Mouse (Mus musculus) c-Kit-positive CD71-positive TER-119-positive erythroid progenitor cells, embryonic 14.5 days (primary cell): Measurements from ENCODE around the gene Frrs1.

Experiments
- DNase-seq: peaks from one replicate; pipeline ENCODE4 v3.0.0-alpha.2; 2013; ENCODE audit warnings: low spot score

Frrs1 gene

GRCm38 (mm10) chr3:116848099-116848498 is 11.2 kb upstream of the Frrs1 start:
- no peak for DNase-seq

- no peak for DNase-seq
Observed at GRCm38 (mm10) chr3:116848936-116849335, 10.3 kb upstream of the Frrs1 start.

- DNase-seq = no peak
Observed at GRCm38 (mm10) chr3:116850376-116850775, 8.9 kb upstream of the Frrs1 start.

GRCm38 (mm10) chr3:116852421-116852820 is 6.8 kb upstream of the Frrs1 start:
- no peak for DNase-seq

- no peak for DNase-seq
Observed at GRCm38 (mm10) chr3:116857611-116858010, 1.7 kb upstream of the Frrs1 start.

- no peak for DNase-seq
Observed at GRCm38 (mm10) chr3:116859752-116860151, 488 bp downstream of the Frrs1 start.

- DNase-seq = peak; percentile 23
Observed at GRCm38 (mm10) chr3:116860333-116861222, 1.3 kb downstream of the Frrs1 start.

GRCm38 (mm10) chr3:116861223-116861539 is 1.9 kb downstream of the Frrs1 start:
- DNase-seq = no peak

GRCm38 (mm10) chr3:116861540-116862067 is 2.3 kb downstream of the Frrs1 start:
- peak; percentile 67 for DNase-seq

GRCm38 (mm10) chr3:116862621-116863020 is 3.4 kb downstream of the Frrs1 start:
- peak; percentile 29 for DNase-seq

GRCm38 (mm10) chr3:116864421-116864820 is 5.2 kb downstream of the Frrs1 start:
- DNase-seq = peak; percentile 13

GRCm38 (mm10) chr3:116865199-116865636 is 6.0 kb downstream of the Frrs1 start:
- DNase-seq = peak; percentile 28

- no peak for DNase-seq
Observed at GRCm38 (mm10) chr3:116870372-116870771, 11.1 kb downstream of the Frrs1 start.

- DNase-seq = no peak
Observed at GRCm38 (mm10) chr3:116882221-116882960, 23.1 kb downstream of the Frrs1 start.

GRCm38 (mm10) chr3:116884941-116885340 is 25.7 kb downstream of the Frrs1 start:
- DNase-seq = no peak

GRCm38 (mm10) chr3:116889358-116889757 is 30.1 kb downstream of the Frrs1 start:
- no peak for DNase-seq

GRCm38 (mm10) chr3:116890576-116890975 is 31.3 kb downstream of the Frrs1 start:
- DNase-seq = no peak

- DNase-seq = no peak
Observed at GRCm38 (mm10) chr3:116891436-116892205, 32.4 kb downstream of the Frrs1 start.

- no peak for DNase-seq
Observed at GRCm38 (mm10) chr3:116892206-116892563, 32.9 kb downstream of the Frrs1 start.

GRCm38 (mm10) chr3:116892872-116893271 is 33.6 kb downstream of the Frrs1 start:
- DNase-seq = no peak

GRCm38 (mm10) chr3:116904158-116904557 is 44.9 kb downstream of the Frrs1 start:
- DNase-seq = peak; percentile 22

- no peak for DNase-seq
Observed at GRCm38 (mm10) chr3:116905898-116906297, 46.6 kb downstream of the Frrs1 start.
